Mouse (Mus musculus) midbrain, embryonic 14.5 days (tissue): Measurements from ENCODE around the gene Tex21. TPM values are rescaled to one million over a fixed set of nuclear protein-coding genes. Genes with fewer than 3 reads are reported as not detected.
A peak's percentile ranks its signal among the peaks of the same experiment; 100 is the strongest.
"Not testable (repeated sequence)": the region's sequence is repeated elsewhere in the genome, so short reads cannot be mapped to it uniquely, and the experiment has no call there.

Experiments
- ATAC-seq: fragments of 200-750 bp; cut with Nextera tagmentation; 2 replicates; pipeline ENCODE4 v1.8.0; 2017; ENCODE audit warnings: moderate number of reproducible peaks, moderate library complexity; ENCODE audit not compliant: low FRiP score, low TSS enrichment
- DNase-seq: peaks from one replicate; pipeline ENCODE4 v3.0.0-alpha.2; 2015
- H3K27ac ChIP-seq: fragments of 300-500 bp; sonication (generic); replicated peaks from 2 replicates; pipeline ENCODE4 v1.5.1; 2014; ENCODE audit warnings: mild to moderate bottlenecking, low read depth, low read length, moderate library complexity
- H3K27me3 ChIP-seq: fragments of 300-500 bp; sonication (generic); 2 replicates; pipeline ENCODE4 v1.6.1; 2014; ENCODE audit warnings: low read length, control low read depth, mixed read lengths; ENCODE audit not compliant: control insufficient read depth, insufficient read depth
- H3K36me3 ChIP-seq: fragments of 300-500 bp; sonication (generic); 2 replicates; pipeline ENCODE4 v1.6.1; 2014; ENCODE audit warnings: low read length, control low read depth; ENCODE audit not compliant: control insufficient read depth, insufficient read depth
- H3K4me1 ChIP-seq: fragments of 300-500 bp; sonication (generic); 2 replicates; pipeline ENCODE4 v1.6.1; 2014; ENCODE audit warnings: mild to moderate bottlenecking, antibody characterized with exemption, low read length, control low read depth; ENCODE audit not compliant: control insufficient read depth, insufficient read depth
- H3K4me2 ChIP-seq: fragments of 300-500 bp; sonication (generic); 2 replicates; pipeline ENCODE4 v1.6.1; 2014; ENCODE audit warnings: mild to moderate bottlenecking, low read length, moderate library complexity
- H3K4me3 ChIP-seq: fragments of 300-500 bp; sonication (generic); replicated peaks from 2 replicates; pipeline ENCODE4 v1.5.1; 2014; ENCODE audit warnings: low read depth, low read length
- H3K9ac ChIP-seq: fragments of 300-500 bp; sonication (generic); replicated peaks from 2 replicates; pipeline ENCODE4 v1.6.1; 2014; ENCODE audit warnings: mild to moderate bottlenecking, low read length, moderate library complexity
- H3K9me3 ChIP-seq: fragments of 300-500 bp; sonication (generic); 2 replicates; pipeline ENCODE4 v1.6.1; 2016; ENCODE audit warnings: low read length, control low read depth, mixed read lengths; ENCODE audit not compliant: control insufficient read depth
- WGBS: fragments of 180-500 bp; shearing (Covaris S2); extraction: QIAGEN DNeasy Blood & Tissue Kit; methylation state at CpG from one replicate; pipeline ENCODE4 v1.1.7; 2014; 5-methylcytosine and 5-hydroxymethylcytosine counted together
- polyA plus RNA-seq: library from polyadenylated mRNA; unstranded; fragments of >200 nt; fragmentation: Nextera tagmentation; extraction: Ambion mirVana; gene quantifications from 2 replicates; pipeline ENCODE4 v1.2.1, GENCODE M21; 2014

The Tex21 gene
- polyA plus RNA-seq, 1 experiment from 2014 or later = not detected

DNA sequence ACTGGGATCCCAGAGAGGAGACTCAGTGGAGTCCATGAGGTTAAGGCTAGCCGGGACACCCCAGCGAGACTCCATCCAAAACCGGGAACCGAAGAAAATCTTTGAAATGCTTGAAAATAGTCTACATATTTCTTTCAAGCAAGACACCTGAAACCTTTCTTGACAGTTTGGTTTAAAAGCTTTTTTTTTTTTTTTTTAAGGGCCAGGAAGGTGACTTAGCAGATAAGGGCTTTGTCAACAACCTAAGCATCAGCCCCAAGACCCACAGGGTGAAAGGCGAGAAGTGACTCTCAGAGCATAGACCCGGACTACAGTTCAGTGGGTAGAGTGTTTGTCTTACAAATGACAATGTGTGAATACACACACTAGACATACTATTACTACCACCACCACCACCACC, 11.3 kb downstream of the Tex21 start:
- Histone ChIP-seq H3K4me3 (no peak overlapping the region), H3K27me3 (no peaks in the 10 kb centered on the region), H3K9me3 (no peaks in the 10 kb centered on the region), H3K9ac (no peak overlapping the region), H3K36me3 (no peaks in the 10 kb centered on the region), H3K27ac (no peak overlapping the region), H3K4me1 (no peaks in the 10 kb centered on the region), H3K4me2 (no peak overlapping the region)
- WGBS = 94% methylated on average over 6 of the region's 6 CpGs
- ATAC-seq = no peak
- no peak for DNase-seq

DNA sequence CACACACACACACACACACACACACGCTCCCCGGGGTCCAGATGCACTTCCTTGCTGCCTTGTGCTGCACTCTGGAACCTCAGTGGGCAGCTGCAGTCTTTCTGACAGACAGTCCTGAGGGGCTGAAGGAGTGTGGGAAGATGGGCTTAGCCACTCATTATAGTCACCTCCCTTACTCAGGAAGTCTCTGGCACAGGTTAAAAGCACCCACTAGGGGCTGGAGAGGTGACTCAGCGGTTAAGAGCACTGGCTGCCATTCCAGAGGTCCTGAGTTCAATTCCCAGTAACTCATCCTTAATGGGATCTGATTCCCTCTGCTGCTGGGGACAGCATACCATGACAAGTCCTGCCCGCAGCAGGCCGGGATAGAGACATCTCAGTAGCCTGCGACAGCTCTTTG, 15.9 kb downstream of the Tex21 start:
- H3K4me1 ChIP-seq = no peaks in the 10 kb centered on the region
- no peaks in the 10 kb centered on the region for H3K27me3 ChIP-seq
- no peak overlapping the region for H3K27ac ChIP-seq
- no peak overlapping the region for H3K4me3 ChIP-seq
- no peak overlapping the region for H3K4me2 ChIP-seq
- H3K36me3 ChIP-seq = no peaks in the 10 kb centered on the region
- no peaks in the 10 kb centered on the region for H3K9me3 ChIP-seq
- no peak overlapping the region for H3K9ac ChIP-seq
- DNase-seq (no peak), ATAC-seq (no peak)
- WGBS = 76% methylated on average over 6 of the region's 6 CpGs

DNA sequence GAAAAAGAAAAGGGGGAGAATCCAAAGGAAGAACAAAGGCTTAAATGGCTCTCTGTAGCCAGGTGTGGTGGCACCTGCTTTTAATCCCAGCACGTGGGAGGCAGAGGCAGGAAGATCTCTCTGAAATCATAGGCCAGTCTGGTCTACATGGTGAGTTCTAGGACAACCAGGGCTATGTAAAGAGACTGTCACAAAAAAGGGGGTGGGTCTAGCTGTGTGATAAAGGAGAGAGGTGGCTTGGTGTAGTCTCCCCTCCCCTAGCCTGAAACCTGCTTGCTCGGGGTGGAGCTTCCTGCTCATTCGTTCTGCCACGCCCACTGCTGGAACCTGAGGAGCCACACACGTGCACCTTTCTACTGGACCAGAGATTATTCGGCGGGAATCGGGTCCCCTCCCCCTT, 24.4 kb downstream of the Tex21 start:
- H3K9me3 ChIP-seq, H3K4me1 ChIP-seq, H3K27me3 ChIP-seq, H3K36me3 ChIP-seq, H3K27ac ChIP-seq, H3K9ac ChIP-seq, ATAC-seq, H3K4me3 ChIP-seq, DNase-seq, H3K4me2 ChIP-seq: not testable (repeated sequence)
- WGBS = 68% methylated on average over 4 of the region's 8 CpGs

DNA sequence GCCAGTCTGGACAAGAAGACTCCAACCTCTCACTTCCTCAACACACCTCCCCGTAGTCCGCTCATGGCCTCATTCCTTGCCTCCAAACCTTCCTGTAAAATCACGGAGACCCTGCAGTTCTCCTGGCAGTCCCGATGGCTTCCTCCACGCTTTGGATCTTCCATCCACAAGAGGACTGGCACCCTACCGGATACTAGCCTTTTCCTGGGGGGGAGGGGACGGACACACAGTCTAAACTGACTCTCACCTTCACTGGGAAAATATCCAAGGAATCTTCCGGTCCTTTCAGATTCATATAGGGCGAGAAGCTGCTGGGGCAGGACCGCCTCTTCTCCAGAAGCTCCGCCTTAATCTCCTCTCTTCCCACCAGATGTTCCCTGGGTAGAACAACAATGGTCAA, 29.8 kb downstream of the Tex21 start:
- no peak overlapping the region for H3K9ac ChIP-seq
- no peak overlapping the region for H3K4me2 ChIP-seq
- H3K27me3 ChIP-seq = no peaks in the 10 kb centered on the region
- no peaks in the 10 kb centered on the region for H3K9me3 ChIP-seq
- no peak overlapping the region for H3K27ac ChIP-seq
- ATAC-seq (no peak), DNase-seq (no peak)
- no peaks in the 10 kb centered on the region for H3K4me1 ChIP-seq
- H3K4me3 ChIP-seq = no peak overlapping the region
- WGBS = 79% methylated on average over 11 of the region's 11 CpGs
- no peaks in the 10 kb centered on the region for H3K36me3 ChIP-seq

DNA sequence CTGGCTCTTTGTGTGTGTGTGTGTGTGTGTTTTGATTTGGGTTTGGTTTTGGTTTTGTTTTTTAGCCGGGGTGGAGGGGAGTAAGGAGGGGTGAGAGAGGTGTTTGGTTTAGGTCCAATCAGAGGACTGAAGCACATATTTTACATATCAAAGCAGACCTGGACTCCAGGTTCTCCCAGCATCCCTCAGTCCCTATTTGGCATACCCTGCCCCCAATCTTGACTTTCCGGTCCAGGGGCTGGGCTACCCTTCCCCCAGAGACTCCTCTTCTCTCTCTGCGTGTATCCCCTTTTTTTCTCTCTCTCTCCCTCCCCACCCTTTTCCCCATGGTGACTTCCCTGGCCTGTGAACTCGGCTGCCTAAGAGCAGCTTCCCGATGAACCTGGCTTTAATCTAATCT, 31.4 kb downstream of the Tex21 start:
- DNase-seq (no peak), ATAC-seq (no peak)
- H3K36me3 ChIP-seq = no peaks in the 10 kb centered on the region
- WGBS = 18% methylated on average over 5 of the region's 5 CpGs
- H3K27me3 ChIP-seq = no peaks in the 10 kb centered on the region
- no peak overlapping the region for H3K27ac ChIP-seq
- no peak overlapping the region for H3K9ac ChIP-seq
- no peaks in the 10 kb centered on the region for H3K4me1 ChIP-seq
- no peaks in the 10 kb centered on the region for H3K9me3 ChIP-seq
- H3K4me2 ChIP-seq = no peak overlapping the region
- H3K4me3 ChIP-seq = no peak overlapping the region

DNA sequence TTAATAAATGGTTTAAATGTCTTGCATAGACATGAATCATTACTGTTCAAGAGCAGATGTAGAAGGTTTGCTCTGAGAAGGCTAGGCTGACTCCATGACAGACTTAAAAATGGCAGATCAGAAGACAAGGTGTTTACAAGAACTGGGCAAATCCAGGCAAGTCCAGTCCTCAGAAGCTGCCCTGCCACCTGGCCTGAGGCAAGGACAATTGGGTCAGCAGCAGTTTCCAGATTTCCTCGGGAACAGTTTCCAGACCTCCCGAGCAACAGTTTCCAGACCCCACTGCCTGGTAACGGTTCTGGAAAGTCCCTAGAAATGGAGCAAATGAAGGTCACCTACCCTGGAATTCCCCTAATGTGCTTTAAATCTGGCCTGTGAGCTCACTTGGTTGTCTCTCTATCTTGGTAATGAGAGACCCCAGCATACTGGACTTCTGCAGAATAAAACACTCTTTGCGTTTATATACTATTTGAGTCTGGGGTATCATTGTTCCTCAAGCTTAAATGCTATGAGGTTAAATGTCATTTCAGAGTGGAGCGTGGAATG, 37.0 kb downstream of the Tex21 start:
- Histone ChIP-seq H3K36me3 (no peaks in the 10 kb centered on the region), H3K9me3 (no peaks in the 10 kb centered on the region), H3K4me1 (no peaks in the 10 kb centered on the region), H3K4me3 (no peak overlapping the region), H3K9ac (no peak overlapping the region), H3K27me3 (no peaks in the 10 kb centered on the region), H3K27ac (no peak overlapping the region), H3K4me2 (no peak overlapping the region)
- 87% methylated on average over 5 of the region's 5 CpGs for WGBS
- no peak for ATAC-seq
- DNase-seq = no peak

DNA sequence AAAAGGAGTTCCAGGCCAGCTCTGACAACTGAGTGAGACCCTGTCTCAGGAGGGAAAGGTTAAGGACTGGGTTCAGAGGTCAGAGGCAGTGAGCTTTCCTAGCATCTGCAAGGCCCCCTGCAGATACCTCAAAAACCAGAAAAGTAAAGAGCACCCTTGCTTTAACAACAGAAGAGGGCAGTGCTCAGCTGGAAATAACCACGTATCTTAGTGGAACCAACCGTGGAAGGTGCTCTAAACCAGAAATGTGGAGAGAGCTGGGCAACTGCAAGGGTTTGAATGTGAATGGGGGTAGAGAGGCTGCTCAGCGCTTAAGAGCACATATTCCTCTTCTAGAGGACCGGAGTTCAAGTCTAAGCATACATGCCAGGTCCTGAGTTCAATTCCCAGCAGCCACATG, 46.2 kb downstream of the Tex21 start:
- Histone ChIP-seq H3K27me3 (no peaks in the 10 kb centered on the region), H3K9ac (no peak overlapping the region), H3K4me2 (no peak overlapping the region), H3K27ac (no peak overlapping the region), H3K9me3 (no peaks in the 10 kb centered on the region), H3K36me3 (no peaks in the 10 kb centered on the region), H3K4me3 (no peak overlapping the region), H3K4me1 (0 out of 2 replicates have a peak, but pooled peaks cover 5% of the 10 kb centered on the region)
- DNase-seq (no peak), ATAC-seq (no peak)
- WGBS = 72% methylated on average over 4 of the region's 4 CpGs

DNA sequence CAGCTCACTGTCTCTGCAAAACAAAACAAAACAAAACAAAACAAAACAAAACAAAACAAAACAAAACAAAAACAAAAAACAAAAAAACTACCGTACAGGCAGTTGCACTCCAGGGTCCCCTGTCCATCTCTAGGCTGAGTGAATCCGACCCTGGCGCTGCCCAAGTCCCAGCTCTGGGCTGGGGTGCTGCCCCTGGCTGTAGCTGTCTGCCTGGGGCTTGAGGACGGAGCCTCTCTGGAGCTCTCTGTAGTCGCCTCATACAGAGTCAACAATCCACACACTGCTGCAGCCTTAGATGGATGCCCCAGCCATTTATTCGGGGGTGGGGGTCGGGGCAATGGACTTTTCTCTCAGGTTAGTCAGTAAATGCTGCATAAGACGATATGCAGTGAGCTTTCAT, 49.5 kb downstream of the Tex21 start:
- Histone ChIP-seq H3K27ac (no peak overlapping the region), H3K9ac (no peak overlapping the region; the same call in 1 of the 2 replicates), H3K36me3 (no peaks in the 10 kb centered on the region), H3K4me3 (no peak overlapping the region), H3K9me3 (no peaks in the 10 kb centered on the region), H3K27me3 (no peaks in the 10 kb centered on the region), H3K4me2 (peak overlapping the region; percentile 88), H3K4me1 (0 out of 2 replicates have a peak, but pooled peaks cover 5% of the 10 kb centered on the region)
- ATAC-seq (peak; percentile 37; the same call in 1 of the 2 replicates), DNase-seq (no peak)
- 37% methylated on average over 8 of the region's 8 CpGs for WGBS

DNA sequence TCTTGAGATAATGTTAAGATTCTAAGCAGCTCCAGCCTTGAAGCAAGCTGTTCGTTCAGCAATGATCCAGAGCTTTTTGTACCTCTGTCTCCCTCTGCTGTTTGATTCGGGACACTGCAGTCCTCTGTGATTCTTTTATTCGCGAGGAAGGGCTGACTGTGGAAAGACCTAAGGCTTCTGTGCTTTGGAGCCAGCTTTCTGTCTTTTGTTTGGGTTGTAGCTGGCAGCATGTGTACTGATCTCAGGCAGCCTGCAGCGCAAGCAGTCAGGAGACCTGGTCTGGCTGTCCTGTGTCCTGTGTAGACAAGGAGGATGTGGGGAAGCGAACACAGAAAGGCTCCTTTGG, 49.9 kb downstream of the Tex21 start:
- Histone ChIP-seq H3K9ac (no peak overlapping the region; the same call in 1 of the 2 replicates), H3K4me2 (peak overlapping the region; percentile 88), H3K9me3 (no peaks in the 10 kb centered on the region), H3K27me3 (no peaks in the 10 kb centered on the region), H3K27ac (no peak overlapping the region), H3K36me3 (no peaks in the 10 kb centered on the region), H3K4me1 (0 out of 2 replicates have a peak, but pooled peaks cover 5% of the 10 kb centered on the region), H3K4me3 (peak overlapping the region; percentile 32)
- 9% methylated on average over 6 of the region's 6 CpGs for WGBS
- peak; percentile 75; the same call in 1 of the 2 replicates for ATAC-seq
- DNase-seq = peak; percentile 91
